Mouse (Mus musculus) heart, embryonic 11.5 days (tissue): ENCODE measurements around the gene Tmem121b. TPM values are rescaled to one million over a fixed set of nuclear protein-coding genes. Genes with fewer than 3 reads are reported as not detected.
A peak's percentile ranks its signal among the peaks of the same experiment; 100 is the strongest.

Experiments used
- ATAC-seq: fragments of 200-750 bp; cut with Nextera tagmentation; replicated peaks from 2 replicates; pipeline ENCODE4 v1.8.0; 2017; ENCODE audit warnings: moderate library complexity; ENCODE audit not compliant: insufficient number of reproducible peaks, low FRiP score, low TSS enrichment
- H3K27ac ChIP-seq: fragments of 300-500 bp; sonication (generic); 2 replicates; pipeline ENCODE4 v1.5.1; 2014; ENCODE audit warnings: mild to moderate bottlenecking, low read depth, low read length
- H3K27me3 ChIP-seq: fragments of 300-500 bp; sonication (generic); 2 replicates; pipeline ENCODE4 v1.6.1; 2014; ENCODE audit warnings: mild to moderate bottlenecking, low read length, mixed read lengths; ENCODE audit not compliant: control insufficient read depth, insufficient read depth
- H3K36me3 ChIP-seq: fragments of 300-500 bp; sonication (generic); 2 replicates; pipeline ENCODE4 v1.6.1; 2014; ENCODE audit warnings: mild to moderate bottlenecking, low read length, moderate library complexity, mixed read lengths; ENCODE audit not compliant: control insufficient read depth, insufficient read depth
- H3K4me1 ChIP-seq: fragments of 300-500 bp; sonication (generic); 2 replicates; pipeline ENCODE4 v1.6.1; 2014; ENCODE audit warnings: low read length; ENCODE audit not compliant: control insufficient read depth, insufficient read depth
- H3K4me2 ChIP-seq: fragments of 300-500 bp; sonication (generic); 2 replicates; pipeline ENCODE4 v1.6.1; 2014; ENCODE audit warnings: mild to moderate bottlenecking, moderate library complexity
- H3K4me3 ChIP-seq: fragments of 300-500 bp; sonication (generic); 2 replicates; pipeline ENCODE4 v1.5.1; 2014; ENCODE audit warnings: low read depth, low read length
- H3K9ac ChIP-seq: fragments of 300-500 bp; sonication (generic); 2 replicates; pipeline ENCODE4 v1.6.1; 2014; ENCODE audit warnings: mild to moderate bottlenecking, low read depth, low read length, moderate library complexity
- H3K9me3 ChIP-seq: fragments of 300-500 bp; sonication (generic); replicated peaks from 2 replicates; pipeline ENCODE4 v1.6.1; 2016; ENCODE audit warnings: low read length; ENCODE audit not compliant: control insufficient read depth
- WGBS: fragments of 180-500 bp; shearing (Covaris S2); extraction: QIAGEN DNeasy Blood & Tissue Kit; methylation state at CpG from one replicate; pipeline ENCODE4 v1.1.7; 2014; ENCODE audit not compliant: insufficient replicate concordance; 5-methylcytosine and 5-hydroxymethylcytosine counted together
- polyA plus RNA-seq: library from polyadenylated mRNA; unstranded; fragments of >200 nt; fragmentation: Nextera tagmentation; extraction: Ambion mirVana; gene quantifications from 2 replicates; pipeline ENCODE4 v1.2.1, GENCODE M21; 2014

The Tmem121b gene
- polyA plus RNA-seq, 1 experiment from 2014 or later, result 0.09 TPM

DNA sequence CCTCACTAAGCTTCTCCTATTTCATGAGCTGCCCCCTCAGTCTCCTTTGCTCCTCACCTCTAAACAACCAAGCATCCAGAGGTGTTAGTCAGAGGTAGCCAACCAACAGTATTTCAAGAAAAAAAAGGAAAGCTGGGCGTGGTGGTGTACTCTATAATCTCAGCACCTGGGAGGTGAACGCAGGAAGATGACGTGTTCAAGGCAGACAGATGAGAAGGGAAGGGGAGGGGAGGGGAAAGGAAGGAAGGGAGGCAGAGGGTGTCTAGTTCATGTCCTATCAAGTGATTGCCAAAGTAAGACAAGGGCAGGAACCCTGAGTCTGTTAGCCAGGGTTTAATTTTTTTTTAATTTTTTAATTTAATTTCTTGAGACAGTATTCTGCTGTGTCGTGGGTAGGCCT, 15.0 kb upstream of the Tmem121b start:
- Histone ChIP-seq H3K9ac (no peak overlapping the region), H3K4me3 (no peak overlapping the region), H3K9me3 (no peaks in the 10 kb centered on the region), H3K4me1 (no peaks in the 10 kb centered on the region; the same call in 1 of the 2 replicates), H3K4me2 (no peak overlapping the region), H3K27me3 (no peaks in the 10 kb centered on the region), H3K27ac (no peak overlapping the region), H3K36me3 (peaks cover 7% of the 10 kb centered on the region; the same call in 1 of the 2 replicates)
- ATAC-seq, result no peak
- 74% methylated on average over 4 of the region's 4 CpGs for WGBS

DNA sequence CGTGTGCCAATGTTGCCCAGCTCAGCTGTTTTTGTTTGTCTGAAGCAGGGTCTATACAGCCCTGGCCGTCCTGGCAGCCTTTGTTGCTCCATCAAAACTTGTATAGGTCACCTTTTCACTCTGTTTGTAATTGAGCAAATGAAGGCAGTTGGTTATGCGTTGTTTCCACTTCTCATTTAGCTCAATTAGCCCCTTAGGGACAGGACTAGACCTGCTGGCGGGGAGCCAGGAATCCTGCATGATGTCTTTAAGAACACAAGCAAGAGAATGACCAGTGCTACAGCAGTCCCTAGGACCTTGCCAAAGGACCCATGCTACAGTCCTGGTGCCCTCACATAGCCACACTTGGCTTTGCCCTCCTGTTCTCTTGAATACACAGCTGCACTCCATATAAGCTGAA, 11.9 kb upstream of the Tmem121b start:
- no peak for ATAC-seq
- Histone ChIP-seq H3K4me1 (no peaks in the 10 kb centered on the region; the same call in none of the 2 replicates), H3K4me3 (no peak overlapping the region), H3K27me3 (no peaks in the 10 kb centered on the region), H3K9ac (no peak overlapping the region), H3K27ac (no peak overlapping the region), H3K9me3 (no peaks in the 10 kb centered on the region), H3K4me2 (no peak overlapping the region), H3K36me3 (peaks cover 7% of the 10 kb centered on the region; the same call in 1 of the 2 replicates)
- WGBS, result 68% methylated on average over 4 of the region's 4 CpGs

DNA sequence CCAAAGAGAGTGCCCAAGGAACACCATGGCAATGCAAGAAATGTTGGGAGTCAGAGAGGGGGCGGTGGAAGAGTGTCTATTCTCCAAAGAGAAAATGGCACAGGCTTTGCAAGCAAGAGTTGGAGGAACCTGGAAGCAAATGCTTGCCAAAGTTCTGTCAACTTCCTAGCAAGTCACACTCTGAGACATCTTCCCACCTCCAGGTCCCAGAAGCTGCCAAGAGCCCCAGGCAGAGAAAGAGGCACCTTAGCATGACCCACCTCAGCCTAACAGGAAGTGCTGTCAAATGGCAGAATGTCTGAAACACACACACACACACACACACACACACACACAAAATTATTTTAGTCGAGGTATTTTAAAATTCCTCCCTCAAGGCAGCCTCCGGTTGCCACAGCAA, 10.4 kb upstream of the Tmem121b start:
- no peaks in the 10 kb centered on the region for H3K27me3 ChIP-seq
- H3K27ac ChIP-seq, result no peak overlapping the region
- ATAC-seq, result no peak
- no peak overlapping the region for H3K4me3 ChIP-seq
- H3K9me3 ChIP-seq, result no peaks in the 10 kb centered on the region
- H3K9ac ChIP-seq, result no peak overlapping the region
- no peaks in the 10 kb centered on the region; the same call in none of the 2 replicates for H3K4me1 ChIP-seq
- H3K36me3 ChIP-seq, result 0 out of 2 replicates have a peak, but pooled peaks cover 4% of the 10 kb centered on the region
- no peak overlapping the region for H3K4me2 ChIP-seq
- 73% methylated on average over 3 of the region's 3 CpGs for WGBS

DNA sequence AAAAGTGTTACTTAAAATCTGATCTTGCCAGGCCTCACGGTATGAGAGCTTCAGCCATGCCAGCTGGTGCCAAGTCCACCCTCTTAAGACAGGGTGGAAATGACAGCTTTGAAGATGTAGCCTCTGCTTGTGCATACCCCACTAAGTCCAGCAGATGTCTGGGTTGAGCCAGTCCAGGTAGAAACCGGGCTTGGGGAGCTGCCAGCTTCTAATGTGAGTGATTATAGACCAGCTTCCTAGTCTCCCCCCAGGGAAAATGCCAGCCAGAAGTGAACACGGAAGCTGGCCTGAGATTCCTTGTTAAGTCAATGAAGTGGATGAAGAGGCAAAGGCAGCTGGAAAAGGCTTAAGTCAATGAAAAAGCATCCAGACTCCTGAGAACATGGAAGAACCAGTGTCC, 2.9 kb upstream of the Tmem121b start:
- H3K27ac ChIP-seq, result no peak overlapping the region
- no peak for ATAC-seq
- no peaks in the 10 kb centered on the region for H3K9me3 ChIP-seq
- peaks cover 18% of the 10 kb centered on the region for H3K4me1 ChIP-seq
- 66% methylated on average over 3 of the region's 3 CpGs for WGBS
- H3K4me3 ChIP-seq, result no peak overlapping the region
- no peaks in the 10 kb centered on the region for H3K36me3 ChIP-seq
- no peak overlapping the region for H3K9ac ChIP-seq
- H3K4me2 ChIP-seq, result no peak overlapping the region
- H3K27me3 ChIP-seq, result peaks cover 39% of the 10 kb centered on the region

DNA sequence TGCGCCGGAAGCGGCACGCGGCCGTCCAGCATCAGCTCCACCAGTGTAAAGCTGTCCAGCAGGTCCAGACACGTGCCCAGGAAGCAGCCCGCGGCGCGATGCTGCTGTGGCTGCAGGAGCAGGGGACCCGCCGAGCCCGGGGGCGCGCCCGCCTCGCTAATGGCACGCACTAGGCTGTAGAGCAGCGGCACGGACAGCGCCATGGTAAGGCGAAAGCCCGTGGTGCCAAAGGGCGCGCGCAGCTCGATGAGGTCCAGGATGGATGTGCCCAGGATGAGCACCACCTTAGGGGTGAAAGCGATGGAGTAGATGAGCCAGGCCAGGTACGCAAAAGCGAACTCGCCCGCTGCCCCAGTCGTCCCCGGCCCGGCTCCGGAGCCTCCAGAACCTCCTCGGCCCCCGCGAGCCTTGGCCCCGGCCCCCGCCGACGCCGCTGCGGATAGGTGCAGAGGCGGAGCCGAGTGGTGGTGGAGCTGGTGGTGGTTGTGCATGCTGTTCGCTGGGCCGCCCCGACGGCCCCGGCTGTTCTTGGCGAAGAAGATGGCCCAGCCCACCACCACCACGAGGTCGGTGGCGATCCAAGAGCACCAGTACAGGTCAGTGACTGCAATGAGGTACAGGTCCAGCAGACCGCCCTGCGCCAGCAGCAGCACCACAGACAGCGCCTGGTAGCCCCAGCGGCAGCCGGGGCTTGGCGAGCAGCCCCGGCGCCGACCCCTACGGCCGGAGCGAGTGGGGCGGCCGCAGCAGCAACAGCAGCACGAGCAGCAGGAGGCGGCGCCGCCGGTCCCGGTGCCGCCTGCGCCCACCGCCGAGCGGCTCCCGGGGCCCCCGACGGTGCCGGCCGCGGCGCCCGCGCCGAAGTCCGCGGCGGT, 871 bp downstream of the Tmem121b start:
- Histone ChIP-seq H3K9me3 (no peaks in the 10 kb centered on the region), H3K4me1 (peaks cover 19% of the 10 kb centered on the region), H3K4me3 (peak overlapping the region; percentile 76), H3K36me3 (no peaks in the 10 kb centered on the region), H3K9ac (no peak overlapping the region), H3K27me3 (peaks cover 46% of the 10 kb centered on the region), H3K4me2 (peak overlapping the region; percentile 100), H3K27ac (no peak overlapping the region)
- under 1% methylated on average over 74 of the region's 95 CpGs for WGBS
- peak; percentile 26; the same call in 1 of the 2 replicates for ATAC-seq

DNA sequence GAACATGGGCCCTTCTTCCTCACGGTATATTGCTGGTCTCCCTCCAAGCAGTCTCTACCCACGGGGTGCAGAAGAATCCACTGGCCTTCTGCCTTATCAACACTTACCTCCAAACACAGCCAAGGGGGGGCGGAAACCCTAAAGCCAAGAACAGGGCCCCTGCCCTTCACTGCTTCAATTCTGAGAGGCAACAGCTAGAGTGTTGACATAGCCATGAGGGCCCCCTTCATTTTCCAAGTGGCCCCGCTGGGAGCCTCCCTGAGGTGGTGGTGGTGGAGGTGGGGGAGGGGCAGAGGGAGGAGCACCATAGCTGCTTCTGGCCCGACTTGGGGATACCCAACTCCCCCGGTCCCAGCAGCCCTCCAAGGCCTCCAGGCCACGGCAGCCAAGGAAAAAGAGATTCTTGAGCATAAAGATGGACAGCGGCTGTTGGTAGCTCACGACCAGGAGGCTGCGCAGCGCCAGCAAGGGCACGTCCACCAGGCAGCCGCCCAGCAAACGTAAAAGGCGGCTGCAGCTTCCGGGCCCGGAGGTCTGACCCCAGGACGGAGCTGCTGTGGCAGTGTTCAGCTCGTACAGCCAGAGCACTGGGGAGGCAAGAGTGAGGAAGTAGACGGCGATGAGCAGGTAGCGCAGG, 1.6 kb downstream of the Tmem121b start:
- Histone ChIP-seq H3K9ac (no peak overlapping the region), H3K27ac (no peak overlapping the region), H3K4me2 (peak overlapping the region; percentile 100), H3K9me3 (no peaks in the 10 kb centered on the region), H3K4me3 (peak overlapping the region; percentile 76), H3K36me3 (no peaks in the 10 kb centered on the region), H3K27me3 (peaks cover 46% of the 10 kb centered on the region), H3K4me1 (peaks cover 19% of the 10 kb centered on the region)
- no peak; the same call in 1 of the 2 replicates for ATAC-seq
- 8% methylated on average over 22 of the region's 22 CpGs for WGBS

DNA sequence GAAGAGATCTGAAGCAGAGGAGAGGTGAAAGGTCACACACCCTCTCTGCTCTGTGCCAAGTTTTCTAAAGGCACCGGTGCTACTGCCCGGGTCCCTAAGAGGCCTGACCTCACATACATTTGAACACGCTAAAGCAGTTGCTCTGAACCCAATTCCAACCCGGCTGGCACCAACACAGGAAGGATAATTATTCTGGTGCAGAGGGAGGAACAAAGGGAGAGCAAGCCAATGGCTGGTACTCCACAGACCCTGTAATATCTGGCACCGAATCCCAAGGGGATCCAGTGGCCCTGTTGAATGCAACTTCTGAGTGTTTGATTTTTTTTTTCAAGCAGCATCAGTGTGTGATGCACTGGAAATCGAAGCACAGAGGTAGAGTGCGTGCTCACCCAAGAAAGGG, 2.5 kb downstream of the Tmem121b start:
- 72% methylated on average over 7 of the region's 7 CpGs for WGBS
- no peak overlapping the region for H3K27ac ChIP-seq
- H3K27me3 ChIP-seq, result peaks cover 46% of the 10 kb centered on the region
- H3K9me3 ChIP-seq, result no peaks in the 10 kb centered on the region
- ATAC-seq, result no peak
- no peak overlapping the region for H3K9ac ChIP-seq
- H3K4me3 ChIP-seq, result no peak overlapping the region
- no peak overlapping the region for H3K4me2 ChIP-seq
- peaks cover 19% of the 10 kb centered on the region for H3K4me1 ChIP-seq
- H3K36me3 ChIP-seq, result no peaks in the 10 kb centered on the region

DNA sequence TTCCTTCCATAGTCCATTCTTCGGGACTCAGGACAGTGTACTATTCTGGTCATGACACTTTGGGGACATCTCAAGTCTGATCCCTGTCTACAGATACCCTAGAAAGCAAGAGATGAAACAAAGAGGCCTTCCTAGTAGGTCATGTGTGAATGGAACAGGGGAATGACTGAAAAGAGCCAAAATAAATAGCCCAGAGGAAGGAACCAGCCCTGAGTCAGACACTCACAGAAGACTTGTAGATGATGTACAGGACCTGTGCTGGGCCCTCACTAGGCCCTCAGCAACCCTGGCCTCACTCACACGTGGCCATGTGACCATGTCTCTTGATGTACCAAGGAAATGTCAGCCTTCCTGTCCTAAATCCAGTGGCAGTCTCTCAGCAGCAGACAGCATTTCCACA, 4.1 kb downstream of the Tmem121b start:
- H3K27ac ChIP-seq, result no peak overlapping the region
- ATAC-seq, result no peak
- no peak overlapping the region for H3K4me3 ChIP-seq
- peaks cover 37% of the 10 kb centered on the region for H3K27me3 ChIP-seq
- H3K9ac ChIP-seq, result no peak overlapping the region
- H3K4me1 ChIP-seq, result peaks cover 19% of the 10 kb centered on the region
- 45% methylated on average over 2 of the region's 2 CpGs for WGBS
- H3K4me2 ChIP-seq, result no peak overlapping the region; the same call in 1 of the 2 replicates
- H3K36me3 ChIP-seq, result no peaks in the 10 kb centered on the region
- H3K9me3 ChIP-seq, result no peaks in the 10 kb centered on the region
